Mouse (Mus musculus): Measurements from ENCODE around the gene Arrb1.

DNA sequence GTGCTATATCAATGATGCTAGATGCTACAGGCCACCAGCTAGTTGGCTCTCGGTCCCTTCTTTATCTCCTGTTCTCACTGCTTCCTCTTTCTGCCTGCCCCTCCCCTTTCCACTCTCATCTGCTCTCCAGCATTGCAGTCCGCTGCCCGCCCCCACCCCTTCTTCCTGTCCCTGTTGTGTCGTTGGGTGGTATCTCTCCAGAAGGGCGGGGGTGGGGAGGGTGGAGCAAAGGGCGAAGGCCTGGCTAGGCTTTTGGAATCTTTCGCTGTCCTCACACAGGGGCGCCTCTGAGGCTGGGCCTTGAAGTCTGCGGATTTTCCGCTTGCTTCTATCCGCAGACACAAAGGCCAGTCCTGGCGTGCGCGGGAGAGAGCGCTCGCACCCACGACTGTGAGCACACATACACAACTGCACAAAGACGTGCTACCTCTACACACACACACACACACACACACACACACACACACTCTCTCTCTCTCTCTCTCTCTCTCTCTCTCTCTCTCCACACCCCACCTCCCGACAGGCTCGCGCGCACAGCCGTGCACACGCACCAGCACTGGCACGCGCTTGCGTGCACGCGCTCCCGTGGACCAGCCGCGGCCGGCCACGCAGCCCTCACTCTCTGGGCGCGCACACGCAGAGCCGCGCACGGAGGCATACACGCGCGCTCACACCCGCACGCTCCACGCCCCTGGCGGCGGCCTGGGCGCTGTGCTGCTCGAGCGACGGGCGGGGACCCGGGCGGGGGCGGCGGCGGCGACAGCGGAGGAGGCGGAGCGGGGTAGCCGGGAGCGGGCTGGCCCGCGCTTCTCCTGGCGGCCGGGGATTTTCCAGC, at the start of gene Arrb1:
- TF ChIP-seq CTCF (IDR thresholded peaks at IDR 0.05; ENCODE audit: borderline replicate concordance, extremely low read depth, insufficient read depth, insufficient read length): peak; percentile 46; the same call in 1 of the 2 replicates
- peak; percentile 70 for TF ChIP-seq POLR2A (IDR thresholded peaks at IDR 0.05; ENCODE audit: borderline replicate concordance, extremely low read depth, insufficient read depth, insufficient read length, poor library complexity, severe bottlenecking)
